Mouse (Mus musculus): ENCODE measurements around the gene Olfr866. TPM values are rescaled to one million over a fixed set of nuclear protein-coding genes. Genes with fewer than 3 reads are reported as not detected.

Gene Olfr866
- not detected in 2 replicates for polyA plus RNA-seq (2014; fragmentation: Nextera tagmentation; extraction: Ambion mirVana)

- Histone ChIP-seq H3K4me1 (ENCODE audit: control insufficient read depth, insufficient read depth, low read length) (no peaks in the 10 kb centered on the region), H3K36me3 (ENCODE audit: control insufficient read depth, insufficient read depth, low read length) (no peaks in the 10 kb centered on the region), H3K4me3 (ENCODE audit: low read depth, low read length) (no peak within 1 kb of the TSS), H3K9me3 (replicated peaks; ENCODE audit: control insufficient read depth, low read length) (0 out of 2 replicates have a peak, but pooled peaks cover 3% of the 10 kb centered on the region), H3K4me2 (ENCODE audit: low read length) (no peak within 1 kb of the TSS), H3K27ac (ENCODE audit: low read depth, low read length) (no peak within 1 kb of the TSS), H3K9ac (ENCODE audit: low read length) (no peak within 1 kb of the TSS), H3K27me3 (replicated peaks; ENCODE audit: control insufficient read depth, insufficient read depth, low read length) (no peaks in the 10 kb centered on the region)
- ATAC-seq (no peak), DNase-seq (ENCODE audit: low spot score) (no peak)
- WGBS: 82% methylated on average over 2 of the region's 2 CpGs
Observed at GRCm38 (mm10) chr9:20027935-20028334, at the start of gene Olfr866. Gene Olfr866 (minus strand): TSS chr9:20028035.

- Histone ChIP-seq H3K36me3 (ENCODE audit: control insufficient read depth, insufficient read depth, low read length) (no peaks in the 10 kb centered on the region), H3K4me1 (ENCODE audit: control insufficient read depth, insufficient read depth, low read length) (no peaks in the 10 kb centered on the region), H3K4me3 (ENCODE audit: low read depth, low read length) (no peak overlapping the region), H3K9ac (ENCODE audit: low read length) (no peak overlapping the region), H3K27ac (ENCODE audit: low read depth, low read length) (no peak overlapping the region), H3K4me2 (ENCODE audit: low read length) (no peak overlapping the region), H3K27me3 (replicated peaks; ENCODE audit: control insufficient read depth, insufficient read depth, low read length) (no peaks in the 10 kb centered on the region), H3K9me3 (replicated peaks; ENCODE audit: control insufficient read depth, low read length) (peaks cover 7% of the 10 kb centered on the region; the same call in 1 of the 2 replicates)
- ATAC-seq: no peak
- no peak for DNase-seq (ENCODE audit: low spot score)
- WGBS: 78% methylated on average over 7 of the region's 7 CpGs
Observed at GRCm38 (mm10) chr9:20073523-20074177, 45.8 kb upstream of the Olfr866 start.

- ATAC-seq (no peak), DNase-seq (ENCODE audit: low spot score) (no peak)
- Histone ChIP-seq H3K4me2 (ENCODE audit: low read length) (no peak overlapping the region), H3K4me1 (ENCODE audit: control insufficient read depth, insufficient read depth, low read length) (no peaks in the 10 kb centered on the region), H3K36me3 (ENCODE audit: control insufficient read depth, insufficient read depth, low read length) (no peaks in the 10 kb centered on the region), H3K9ac (ENCODE audit: low read length) (no peak overlapping the region), H3K27me3 (replicated peaks; ENCODE audit: control insufficient read depth, insufficient read depth, low read length) (no peaks in the 10 kb centered on the region), H3K4me3 (ENCODE audit: low read depth, low read length) (no peak overlapping the region), H3K9me3 (replicated peaks; ENCODE audit: control insufficient read depth, low read length) (peaks cover 5% of the 10 kb centered on the region; the same call in 1 of the 2 replicates), H3K27ac (ENCODE audit: low read depth, low read length) (no peak overlapping the region)
- 96% methylated on average over 1 of the region's 1 CpGs for WGBS
Observed at GRCm38 (mm10) chr9:20071291-20071690, 43.5 kb upstream of the Olfr866 start.

GRCm38 (mm10) chr9:20070236-20070635 lies 42.4 kb upstream of the Olfr866 start:
- WGBS: 68% methylated on average over 3 of the region's 3 CpGs
- no peak for DNase-seq (ENCODE audit: low spot score)

GRCm38 (mm10) chr9:20057462-20057861 lies 29.6 kb upstream of the Olfr866 start, which contains the start of gene Olfr867:
Gene Olfr867 (minus strand): TSS chr9:20057562.
- ATAC-seq (no peak), DNase-seq (ENCODE audit: low spot score) (no peak)
- Histone ChIP-seq H3K9me3 (replicated peaks; ENCODE audit: control insufficient read depth, low read length) (0 out of 2 replicates have a peak, but pooled peaks cover 4% of the 10 kb centered on the region), H3K4me3 (ENCODE audit: low read depth, low read length) (no peak within 1 kb of the TSS), H3K4me1 (ENCODE audit: control insufficient read depth, insufficient read depth, low read length) (no peaks in the 10 kb centered on the region), H3K36me3 (ENCODE audit: control insufficient read depth, insufficient read depth, low read length) (no peaks in the 10 kb centered on the region), H3K4me2 (ENCODE audit: low read length) (no peak within 1 kb of the TSS), H3K27ac (ENCODE audit: low read depth, low read length) (no peak within 1 kb of the TSS), H3K9ac (ENCODE audit: low read length) (no peak within 1 kb of the TSS), H3K27me3 (replicated peaks; ENCODE audit: control insufficient read depth, insufficient read depth, low read length) (no peaks in the 10 kb centered on the region)
- WGBS: 76% methylated on average over 1 of the region's 1 CpGs

More at GRCm38 (mm10) chr9:20070236-20070635, 42.4 kb upstream of the Olfr866 start:
- no peaks in the 10 kb centered on the region for H3K4me1 ChIP-seq (ENCODE audit: control insufficient read depth, insufficient read depth, low read length)
- no peaks in the 10 kb centered on the region for H3K27me3 ChIP-seq (replicated peaks; ENCODE audit: control insufficient read depth, insufficient read depth, low read length)
- H3K9ac ChIP-seq (ENCODE audit: low read length): no peak overlapping the region
- no peak overlapping the region for H3K27ac ChIP-seq (ENCODE audit: low read depth, low read length)
- no peak overlapping the region for H3K4me3 ChIP-seq (ENCODE audit: low read depth, low read length)
- no peak for ATAC-seq
- peaks cover 5% of the 10 kb centered on the region; the same call in 1 of the 2 replicates for H3K9me3 ChIP-seq (replicated peaks; ENCODE audit: control insufficient read depth, low read length)
- H3K36me3 ChIP-seq (ENCODE audit: control insufficient read depth, insufficient read depth, low read length): no peaks in the 10 kb centered on the region
- no peak overlapping the region for H3K4me2 ChIP-seq (ENCODE audit: low read length)

- ATAC-seq (no peak), DNase-seq (ENCODE audit: low spot score) (no peak)
- Histone ChIP-seq H3K27me3 (replicated peaks; ENCODE audit: control insufficient read depth, insufficient read depth, low read length) (no peaks in the 10 kb centered on the region), H3K4me2 (ENCODE audit: low read length) (no peak overlapping the region), H3K9ac (ENCODE audit: low read length) (no peak overlapping the region), H3K9me3 (replicated peaks; ENCODE audit: control insufficient read depth, low read length) (peaks cover 13% of the 10 kb centered on the region), H3K4me3 (ENCODE audit: low read depth, low read length) (no peak overlapping the region), H3K4me1 (ENCODE audit: control insufficient read depth, insufficient read depth, low read length) (no peaks in the 10 kb centered on the region), H3K27ac (ENCODE audit: low read depth, low read length) (no peak overlapping the region), H3K36me3 (ENCODE audit: control insufficient read depth, insufficient read depth, low read length) (no peaks in the 10 kb centered on the region)
- WGBS: 75% methylated on average over 3 of the region's 3 CpGs
Observed at GRCm38 (mm10) chr9:20047964-20048363, 20.1 kb upstream of the Olfr866 start.

Small RNAs within 50 kb of the gene (microRNA-seq; reads per million reads assigned to microRNA genes)
- gene Gm26231 (not detected), gene Gm44395 (not detected)

Other genes starting within 250 kb of the Olfr866 start
- not detected in 2 replicates for gene Olfr58, start 247.8 kb downstream of the Olfr866 start, polyA plus RNA-seq (2014; fragmentation: Nextera tagmentation; extraction: Ambion mirVana)
- not detected in 2 replicates for gene Olfr859, start 223.1 kb downstream of the Olfr866 start, polyA plus RNA-seq (2014; fragmentation: Nextera tagmentation; extraction: Ambion mirVana)
- not detected in 2 replicates for gene Olfr860, start 178.3 kb downstream of the Olfr866 start, polyA plus RNA-seq (2014; fragmentation: Nextera tagmentation; extraction: Ambion mirVana)
- not detected in 2 replicates for gene Olfr862, start 140.0 kb downstream of the Olfr866 start, polyA plus RNA-seq (2014; fragmentation: Nextera tagmentation; extraction: Ambion mirVana)
- gene Olfr77, start 111.2 kb downstream of the Olfr866 start, polyA plus RNA-seq (2014; fragmentation: Nextera tagmentation; extraction: Ambion mirVana): 0.17 and 0.22 TPM in 2 replicates
- gene Olfr867, start 29.5 kb upstream of the Olfr866 start, polyA plus RNA-seq (2014; fragmentation: Nextera tagmentation; extraction: Ambion mirVana): not detected in 2 replicates
- not detected in 2 replicates for gene Olfr868, start 70.6 kb upstream of the Olfr866 start, polyA plus RNA-seq (2014; fragmentation: Nextera tagmentation; extraction: Ambion mirVana)
- gene Olfr869, start 101.0 kb upstream of the Olfr866 start, polyA plus RNA-seq (2014; fragmentation: Nextera tagmentation; extraction: Ambion mirVana): not detected in 2 replicates
- not detected in 2 replicates for gene Olfr870, start 146.0 kb upstream of the Olfr866 start, polyA plus RNA-seq (2014; fragmentation: Nextera tagmentation; extraction: Ambion mirVana)
- gene Olfr871, start 184.2 kb upstream of the Olfr866 start, polyA plus RNA-seq (2014; fragmentation: Nextera tagmentation; extraction: Ambion mirVana): not detected in 2 replicates
- not detected in 2 replicates for gene Olfr872, start 209.1 kb upstream of the Olfr866 start, polyA plus RNA-seq (2014; fragmentation: Nextera tagmentation; extraction: Ambion mirVana)